Mouse (Mus musculus) CD4-positive, CD25-positive, alpha-beta regulatory T cell, adult 2 months (primary cell): Measurements from ENCODE around the gene Zfp217.

Experiments used
- DNase-seq: peaks from one replicate; pipeline ENCODE4 v3.0.0-alpha.2; 2012; ENCODE audit warnings: low read depth, low spot score

Zfp217 gene

GRCm38 (mm10) chr2:170134026-170134690 lies 13.7 kb downstream of the Zfp217 start:
- DNase-seq: peak; percentile 38

GRCm38 (mm10) chr2:170133093-170133731 lies 14.7 kb downstream of the Zfp217 start:
- DNase-seq: peak; percentile 76

GRCm38 (mm10) chr2:170132716-170133092 lies 15.2 kb downstream of the Zfp217 start:
- no peak for DNase-seq

- DNase-seq: peak; percentile 41
These were observed 15.9 kb downstream of the Zfp217 start for GRCm38 (mm10) chr2:170131981-170132460.

GRCm38 (mm10) chr2:170130780-170131645 lies 16.9 kb downstream of the Zfp217 start:
- DNase-seq: peak; percentile 93

GRCm38 (mm10) chr2:170129923-170130779 lies 17.8 kb downstream of the Zfp217 start:
- peak; percentile 54 for DNase-seq

- DNase-seq: peak; percentile 62
These were observed 18.5 kb downstream of the Zfp217 start for GRCm38 (mm10) chr2:170129248-170129922.

- DNase-seq: peak; percentile 25
These were observed 19.2 kb downstream of the Zfp217 start for GRCm38 (mm10) chr2:170128461-170129247.

- peak; percentile 41 for DNase-seq
These were observed 20.4 kb downstream of the Zfp217 start for GRCm38 (mm10) chr2:170127523-170127922.

- DNase-seq: peak; percentile 57
These were observed 21.6 kb downstream of the Zfp217 start for GRCm38 (mm10) chr2:170126266-170126665.

- no peak for DNase-seq
These were observed 25.7 kb downstream of the Zfp217 start for GRCm38 (mm10) chr2:170122197-170122596.

GRCm38 (mm10) chr2:170120139-170121027 lies 27.5 kb downstream of the Zfp217 start:
- no peak for DNase-seq

GRCm38 (mm10) chr2:170116704-170117281 lies 31.1 kb downstream of the Zfp217 start:
- DNase-seq: peak; percentile 84

GRCm38 (mm10) chr2:170110306-170110705 lies 37.6 kb downstream of the Zfp217 start:
- no peak for DNase-seq

- no peak for DNase-seq
These were observed 38.4 kb downstream of the Zfp217 start for GRCm38 (mm10) chr2:170109528-170109927.

GRCm38 (mm10) chr2:170107791-170108190 lies 40.1 kb downstream of the Zfp217 start:
- DNase-seq: no peak

- no peak for DNase-seq
These were observed 41.9 kb downstream of the Zfp217 start for GRCm38 (mm10) chr2:170106000-170106399.

- peak; percentile 60 for DNase-seq
These were observed 43.5 kb downstream of the Zfp217 start for GRCm38 (mm10) chr2:170104396-170104795.
